Mouse (Mus musculus) urinary bladder, postnatal 36 days (tissue): ENCODE measurements around the gene Wdr41.

Source experiments
- DNase-seq, 2 experiments: peaks; one replicate each; pipeline ENCODE4 v3.0.0; 2022; ENCODE audit warnings: low spot score in 2 of 2, mixed read lengths in 1 of 2

The Wdr41 gene

GRCm38 (mm10) chr13:94976219-94977186, at the start of gene Wdr41:
Wdr41 (plus strand) TSS chr13:94976344.
- DNase-seq = peak; percentile 82 to 88

- no peak for DNase-seq
These were observed 48.1 kb upstream of the Wdr41 start for GRCm38 (mm10) chr13:94928086-94928485.

- DNase-seq = no peak
These were observed 37.7 kb upstream of the Wdr41 start for GRCm38 (mm10) chr13:94938418-94938817.

GRCm38 (mm10) chr13:94940104-94940503, 36.0 kb upstream of the Wdr41 start:
- DNase-seq = no peak

GRCm38 (mm10) chr13:94941230-94941629, 34.9 kb upstream of the Wdr41 start:
- DNase-seq = peak; percentile 16 to 56

- no peak for DNase-seq
These were observed 20.2 kb upstream of the Wdr41 start for GRCm38 (mm10) chr13:94955941-94956340.

- no peak for DNase-seq
These were observed 18.2 kb upstream of the Wdr41 start for GRCm38 (mm10) chr13:94957965-94958364.

GRCm38 (mm10) chr13:94969992-94970553, 6.1 kb upstream of the Wdr41 start:
- no peak for DNase-seq

- no peak for DNase-seq
These were observed 321 bp upstream of the Wdr41 start for GRCm38 (mm10) chr13:94975828-94976218.

- no peak for DNase-seq
These were observed 2.9 kb downstream of the Wdr41 start for GRCm38 (mm10) chr13:94979081-94979480.

GRCm38 (mm10) chr13:94990516-94990915, 14.4 kb downstream of the Wdr41 start:
- no peak for DNase-seq

- no peak for DNase-seq
These were observed 31.1 kb downstream of the Wdr41 start for GRCm38 (mm10) chr13:95007281-95007680.

GRCm38 (mm10) chr13:95009261-95009660, 33.1 kb downstream of the Wdr41 start:
- DNase-seq = no peak

- no peak for DNase-seq
These were observed 35.6 kb downstream of the Wdr41 start for GRCm38 (mm10) chr13:95011546-95012257.

- no peak for DNase-seq
These were observed 41.1 kb downstream of the Wdr41 start for GRCm38 (mm10) chr13:95017278-95017677.

- peak in 1 of 2 experiments; percentile 32 for DNase-seq
These were observed 41.8 kb downstream of the Wdr41 start for GRCm38 (mm10) chr13:95017916-95018315.

- no peak for DNase-seq
These were observed 43.2 kb downstream of the Wdr41 start for GRCm38 (mm10) chr13:95019345-95019744.

- DNase-seq = no peak
These were observed 44.1 kb downstream of the Wdr41 start for GRCm38 (mm10) chr13:95020216-95020615.

- DNase-seq = no peak
These were observed 54.7 kb downstream of the Wdr41 start for GRCm38 (mm10) chr13:95030828-95031227.

- no peak for DNase-seq
These were observed 56.1 kb downstream of the Wdr41 start for GRCm38 (mm10) chr13:95032127-95032831.

GRCm38 (mm10) chr13:95032973-95033372, 56.8 kb downstream of the Wdr41 start:
- no peak for DNase-seq

- no peak for DNase-seq
These were observed 58.0 kb downstream of the Wdr41 start for GRCm38 (mm10) chr13:95034094-95034493.
